Mouse (Mus musculus): ENCODE measurements at regions not wholly inside any gene's neighbourhood (a gene's known extent, or its start where the extent isn't known, plus 50 kb on each side); places are given as distances from the start of the nearest gene placed in this dataset.

DNA sequence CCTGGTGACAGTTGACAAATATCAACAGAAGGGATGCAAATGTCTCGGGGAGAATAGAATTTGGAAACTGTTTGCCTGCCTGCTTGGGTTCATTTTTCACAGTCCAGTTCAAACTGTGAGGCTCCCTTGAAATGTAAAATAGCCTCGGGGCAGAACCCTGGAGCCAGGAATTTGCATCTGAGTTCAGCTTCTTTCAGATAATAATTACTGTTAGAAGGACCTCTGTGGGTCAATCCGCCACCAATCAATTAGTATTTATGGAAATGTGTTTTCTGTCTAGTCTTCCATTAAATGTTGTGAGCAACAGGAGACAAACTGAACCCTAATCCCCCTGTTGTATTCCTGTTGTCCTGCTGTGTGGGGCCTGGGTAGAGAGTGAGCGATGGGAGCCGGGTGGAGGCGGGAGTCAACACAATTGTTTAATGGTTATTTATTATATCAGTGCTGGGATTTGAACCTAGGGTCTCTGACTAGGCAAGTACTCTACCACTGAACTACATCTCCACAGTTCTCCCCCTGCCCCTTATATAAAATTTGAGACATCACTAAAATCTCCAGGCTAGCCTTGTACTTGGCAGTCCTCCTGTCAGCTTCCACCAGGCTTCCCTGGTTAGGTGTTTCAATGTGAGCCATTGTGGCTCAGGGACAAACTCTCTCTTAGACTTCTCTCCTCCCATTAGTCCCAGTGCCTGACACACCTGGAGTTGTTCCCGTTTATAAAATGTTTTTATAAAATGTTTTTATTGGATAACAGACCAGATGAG, 103.3 kb downstream of the Zfp281 start:
- no peak for TF ChIP-seq ZC3H11A (IDR thresholded peaks at IDR 0.05; ENCODE audit: low read depth, low read length)
- no peak for TF ChIP-seq MAX (IDR thresholded peaks at IDR 0.05; ENCODE audit: low read length)
- TF ChIP-seq CTCF (IDR thresholded peaks at IDR 0.05 in 2 of 3, conservative IDR thresholded peaks at IDR 0.05 in 1 of 3; ENCODE audit: control insufficient read depth in 1 of 3, insufficient read depth in 1 of 3, low read depth in 2 of 3, low read length in 3 of 3, poor library complexity in 1 of 3, severe bottlenecking in 1 of 3): no peak
- no peak for TF ChIP-seq TCF12 (IDR thresholded peaks at IDR 0.05; ENCODE audit: low read depth, low read length)
- TF ChIP-seq CHD1 (IDR thresholded peaks at IDR 0.05; ENCODE audit: low read depth, low read length): no peak
- no peak for TF ChIP-seq SMC3 (IDR thresholded peaks at IDR 0.05; ENCODE audit: low read depth, low read length)
- no peak for TF ChIP-seq POLR2A (IDR thresholded peaks at IDR 0.05; ENCODE audit: control insufficient read depth in 1 of 2, insufficient read depth in 1 of 2, low read depth in 1 of 2, low read length in 2 of 2, poor library complexity in 1 of 2)
- TF ChIP-seq GATA1 (IDR thresholded peaks at IDR 0.05; ENCODE audit: low read depth, low read length): no peak
- no peak for TF ChIP-seq MEF2A (IDR thresholded peaks at IDR 0.05; ENCODE audit: extremely low read depth, insufficient replicate concordance, low read depth, low read length, poor library complexity, severe bottlenecking)
- no peak for TF ChIP-seq USF1 (IDR thresholded peaks at IDR 0.05; ENCODE audit: low read depth, low read length)
- TF ChIP-seq POLR2AphosphoS2 (IDR thresholded peaks at IDR 0.05; ENCODE audit: low read length): no peak
- no peak for TF ChIP-seq POLR2AphosphoS5 (IDR thresholded peaks at IDR 0.05; ENCODE audit: borderline replicate concordance, low read depth, low read length)
- no peak for TF ChIP-seq MAFK (IDR thresholded peaks at IDR 0.05; ENCODE audit: borderline replicate concordance, low read depth, low read length)
- TF ChIP-seq E2F4 (IDR thresholded peaks at IDR 0.05; ENCODE audit: borderline replicate concordance, low read depth, low read length): no peak
